Comparison of ENCODE assay signal across 9 mouse cellular contexts in genomic region chr14:24865579-24866230, GRCm38 (mm10).
DNase-seq lines count a peak whose midpoint lies in the region; ATAC-seq lines count a peak whose summit lies in the region.
"Had no signal": no experiment of that assay in that cellular context is flagged by ENCODE, and none has a peak within 500 bp of the region (broad histone marks: within the 10 kb centered on the region; RNA-seq: fewer than 3 reads in every experiment).

No protein-coding gene starts in this region.

- H3K36me3 ChIP-seq in heart, embryonic 15.5 days, result no peaks in the 10 kb centered on the region
- no peaks in the 10 kb centered on the region for H3K36me3 ChIP-seq in midbrain, embryonic 15.5 days (replicated peaks)

- intact Hi-C loops in left cerebral cortex, postnatal 4 days (cut with DNase I), result no loop called here
- intact Hi-C loops in left cerebral cortex, postnatal 25 days (cut with DNase I), result no loop called here

- H3K4me3 ChIP-seq in heart, embryonic 15.5 days, result no peak overlapping the region
- H3K4me3 ChIP-seq in midbrain, embryonic 15.5 days, result no peak overlapping the region

- H3K9me3 ChIP-seq in heart, embryonic 15.5 days (replicated peaks), result no peaks in the 10 kb centered on the region
- no peaks in the 10 kb centered on the region for H3K9me3 ChIP-seq in midbrain, embryonic 15.5 days

- 44% methylated on average over 6 of the region's 6 CpGs for WGBS in heart, embryonic 15.5 days
- 73% methylated on average over 6 of the region's 6 CpGs for WGBS in midbrain, embryonic 15.5 days

- DNase-seq in cerebellum, postnatal 14 days, result peak; percentile 50 to 51
- DNase-seq in cerebellum, postnatal 36 days, result no peak
- DNase-seq in left cerebral cortex, postnatal 4 days, result peak; percentile 30
- no peak for DNase-seq in left cerebral cortex, postnatal 25 days (ENCODE audit: low spot score in 2 of 2)
- DNase-seq in retina, postnatal 1 day, result no peak

- no peak overlapping the region for H3K4me2 ChIP-seq in heart, embryonic 15.5 days
- H3K4me2 ChIP-seq in midbrain, embryonic 15.5 days, result no peak overlapping the region

- peak; percentile 48; the same call in 1 of the 2 replicates for ATAC-seq in heart, embryonic 15.5 days (replicated peaks; ENCODE audit: insufficient number of reproducible peaks, insufficient read depth, low FRiP score, low read depth)
- ATAC-seq in midbrain, embryonic 15.5 days (replicated peaks), result peak; percentile 30; the same call in 1 of the 2 replicates
- no peak for ATAC-seq in monocyte, adult 5-6 weeks (replicated peaks; ENCODE audit: insufficient number of reproducible peaks, low FRiP score, low TSS enrichment, poor library complexity, severe bottlenecking)

- no peaks in the 10 kb centered on the region for H3K27me3 ChIP-seq in heart, embryonic 15.5 days
- no peaks in the 10 kb centered on the region for H3K27me3 ChIP-seq in midbrain, embryonic 15.5 days (replicated peaks)

- H3K4me1 ChIP-seq in heart, embryonic 15.5 days (replicated peaks), result peaks cover 30% of the 10 kb centered on the region
- no peaks in the 10 kb centered on the region for H3K4me1 ChIP-seq in midbrain, embryonic 15.5 days

- H3K27ac ChIP-seq in heart, embryonic 15.5 days, result peak overlapping the region; percentile 76
- 0 out of 2 replicates have a peak overlapping the region, but pooled peaks have one; percentile 21 for H3K27ac ChIP-seq in midbrain, embryonic 15.5 days
- H3K27ac ChIP-seq: macrophage had no signal

- H3K9ac ChIP-seq in heart, embryonic 15.5 days, result no peak overlapping the region
- H3K9ac ChIP-seq in midbrain, embryonic 15.5 days, result no peak overlapping the region

Comparison
In these comparisons a context has a peak if more than half of its experiments do, and no peak if none do; other contexts are left out.
1. DNase-seq: peak in cerebellum, postnatal 14 days (2 of 2) and left cerebral cortex, postnatal 4 days (single experiment); none in cerebellum, postnatal 36 days (0 of 2), left cerebral cortex, postnatal 25 days (0 of 2) and retina, postnatal 1 day (single experiment).